Mouse (Mus musculus) cerebellum, adult 2 months (tissue): ENCODE data around the gene Hdhd3.

Experiments
- CTCF ChIP-seq: fragments of 200-500 bp; IDR thresholded peaks from 2 replicates; pipeline ENCODE4 v1.5.1; 2011; ENCODE audit warnings: low read depth, mild to moderate bottlenecking, control low read depth, low read length, moderate library complexity, borderline replicate concordance; ENCODE audit not compliant: insufficient read depth
- POLR2A ChIP-seq: fragments of 200-500 bp; IDR thresholded peaks from 2 replicates; pipeline ENCODE4 v1.6.1; 2011; ENCODE audit warnings: low read length, control low read depth, borderline replicate concordance; ENCODE audit not compliant: insufficient read depth

DNA sequence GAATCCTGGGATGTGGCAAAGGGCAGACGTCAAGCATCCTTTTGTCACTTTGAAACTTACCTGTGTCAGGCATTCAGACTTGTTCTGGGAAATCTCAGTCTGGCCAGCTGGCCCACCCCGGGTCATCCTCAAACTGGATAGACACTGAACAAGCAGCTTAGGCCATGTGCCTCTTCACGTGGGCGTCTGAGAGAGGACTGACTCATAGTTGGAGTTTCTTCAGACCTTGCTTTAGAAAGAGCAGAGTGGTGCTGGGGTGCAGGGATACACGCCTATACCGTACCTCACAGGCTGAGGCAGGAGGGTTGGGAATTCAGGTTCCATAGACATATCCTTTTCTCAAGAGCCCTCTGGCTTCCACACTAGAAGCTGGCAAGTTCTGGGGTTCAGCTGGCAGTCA lies 40.5 kb upstream of the Hdhd3 start:
- TF ChIP-seq POLR2A: no peak
- no peak for TF ChIP-seq CTCF
